Mouse (Mus musculus) lung, postnatal 25 days (tissue): ENCODE measurements around the gene Iqgap1.

Source experiments
- DNase-seq: peaks from one replicate; pipeline ENCODE4 v3.0.0; 2022; ENCODE audit warnings: low spot score

Gene Iqgap1

DNA sequence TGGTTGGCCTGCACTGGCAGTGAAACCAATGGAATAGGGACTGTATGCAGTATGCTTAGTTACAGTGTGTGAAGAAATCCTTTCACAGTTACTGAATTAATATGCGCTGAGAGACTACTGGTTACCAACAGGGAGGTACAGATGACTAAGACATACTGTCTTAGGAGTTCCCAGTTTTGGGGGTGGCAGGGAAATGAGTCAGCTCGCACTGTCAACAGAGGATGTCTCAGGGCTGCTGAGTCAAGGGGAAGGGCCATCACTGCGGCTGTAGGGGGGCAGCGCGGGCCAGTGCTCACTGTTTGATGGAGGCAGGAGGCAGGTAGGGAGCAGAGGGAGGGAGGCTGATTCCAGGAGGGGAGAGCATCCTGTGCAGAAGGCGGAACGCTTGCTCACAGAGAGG is 110.5 kb downstream of the Iqgap1 start:
- no peak for DNase-seq

DNA sequence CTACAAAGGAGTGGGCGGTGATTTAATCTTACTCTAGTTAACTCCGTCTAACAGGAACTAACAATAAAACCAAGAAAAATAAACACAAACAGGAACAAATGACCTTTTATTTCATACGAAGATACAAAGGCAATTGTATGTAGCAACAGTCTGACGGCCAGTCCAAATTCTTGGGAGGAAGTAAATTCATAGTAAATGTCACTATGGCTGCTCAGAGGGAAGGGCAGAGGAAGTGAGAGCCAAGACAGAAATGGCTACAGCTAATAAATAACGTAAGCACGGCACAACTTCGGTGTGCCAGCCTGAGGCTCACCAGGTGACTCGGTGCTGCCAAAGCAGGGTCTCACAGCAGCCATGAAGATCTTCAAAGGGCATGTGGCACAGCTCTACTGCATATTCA is 114.3 kb downstream of the Iqgap1 start:
- no peak for DNase-seq

DNA sequence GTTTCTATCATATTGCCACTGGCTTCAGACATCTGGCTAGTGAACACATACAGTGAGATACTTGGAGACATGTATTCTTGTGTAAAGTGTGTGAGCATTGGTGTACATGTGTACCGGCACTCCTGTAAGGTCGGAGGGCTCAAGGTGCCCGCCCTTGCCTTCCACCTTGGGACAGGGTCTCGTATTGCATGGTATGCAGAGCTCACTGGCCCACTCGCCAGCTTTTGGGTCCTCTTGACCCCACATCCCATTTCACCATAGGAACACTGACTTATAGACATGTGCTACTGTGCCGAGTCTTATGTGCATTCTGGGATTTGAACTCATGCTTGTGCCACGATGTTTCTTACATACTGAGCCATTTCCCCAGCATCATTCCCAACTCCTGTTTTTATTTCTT is 115.4 kb downstream of the Iqgap1 start:
- no peak for DNase-seq

DNA sequence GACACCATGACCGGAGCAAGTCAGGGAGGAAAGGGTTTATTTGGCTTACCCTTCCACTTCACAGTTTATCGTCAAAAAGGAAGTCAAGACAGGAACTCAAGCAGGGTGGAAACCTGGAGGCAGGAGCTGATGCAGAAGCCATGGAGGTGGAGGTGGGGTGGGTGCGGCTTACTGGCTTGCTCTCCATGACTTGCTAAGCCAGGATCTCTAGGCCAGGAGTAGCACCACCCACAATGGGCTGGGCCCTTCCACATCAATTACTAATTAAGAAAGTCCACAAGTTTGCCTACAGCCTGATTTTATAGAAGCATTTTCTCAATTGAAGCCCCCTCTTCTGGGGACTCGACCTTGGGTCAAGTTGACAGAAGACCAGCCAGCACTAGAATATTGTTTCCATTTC is 121.7 kb downstream of the Iqgap1 start:
- DNase-seq: no peak

GRCm38 (mm10) chr7:80702510-80702909 is 123.3 kb downstream of the Iqgap1 start:
- DNase-seq: no peak

DNA sequence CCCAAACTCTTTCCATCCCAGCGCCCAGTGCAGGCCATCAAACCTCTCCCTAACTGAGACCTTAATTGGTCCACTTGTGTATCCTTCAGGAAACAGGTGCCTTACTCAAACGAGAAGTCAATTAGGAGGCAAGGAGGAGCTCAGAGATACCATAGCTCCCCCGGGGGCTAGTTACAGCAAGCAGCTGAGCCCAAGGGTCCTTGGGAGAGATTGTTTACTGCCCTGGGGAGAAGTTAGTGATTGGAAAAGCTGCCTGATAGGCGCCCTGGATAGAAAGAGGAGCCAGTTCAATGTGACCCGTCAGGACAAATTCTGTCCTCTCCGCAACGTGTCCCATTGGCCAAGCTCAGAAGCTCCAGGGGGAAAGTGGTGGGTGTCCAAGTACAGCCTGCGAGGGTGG is 126.1 kb downstream of the Iqgap1 start:
- DNase-seq: no peak

DNA sequence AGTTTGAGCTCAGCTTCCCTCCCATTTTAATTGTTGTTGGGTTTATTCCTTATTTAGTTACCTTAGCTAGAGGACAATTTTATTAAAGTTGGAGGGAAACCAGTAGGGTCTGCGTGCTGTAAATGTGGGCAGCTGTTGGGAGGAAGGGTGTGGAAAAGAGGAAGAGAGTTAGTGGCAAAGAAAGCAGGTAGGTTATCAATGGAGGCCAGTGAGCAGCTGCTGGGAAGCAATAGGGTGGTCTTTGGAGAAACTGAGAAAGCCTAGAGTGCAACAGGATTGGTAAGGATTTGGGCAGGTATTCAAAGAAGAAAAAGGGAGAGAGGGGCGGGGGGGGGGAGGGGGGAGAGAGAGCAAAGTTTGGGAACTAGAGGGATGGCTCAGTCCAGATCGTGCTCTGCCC is 126.8 kb downstream of the Iqgap1 start:
- no peak for DNase-seq

DNA sequence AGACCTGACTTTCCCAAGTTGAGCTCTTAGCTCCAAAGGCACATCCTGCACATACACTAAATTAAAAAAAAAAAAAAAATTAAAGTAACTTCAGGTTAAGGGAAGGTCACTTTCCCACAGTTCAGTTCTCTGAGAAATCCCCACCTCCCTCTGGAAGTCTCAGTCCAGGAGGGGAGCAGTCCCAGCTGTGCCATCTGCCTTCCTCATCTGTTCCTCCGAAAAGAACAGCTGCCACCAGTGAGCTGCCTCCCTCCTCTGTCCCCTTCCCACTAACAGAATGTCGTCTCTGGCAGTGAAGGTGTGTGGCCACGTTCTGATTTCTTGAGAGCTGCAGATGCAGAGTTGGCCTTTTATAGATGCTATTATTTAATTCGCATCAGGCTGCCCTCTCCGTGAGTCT is 127.9 kb downstream of the Iqgap1 start:
- DNase-seq: no peak

DNA sequence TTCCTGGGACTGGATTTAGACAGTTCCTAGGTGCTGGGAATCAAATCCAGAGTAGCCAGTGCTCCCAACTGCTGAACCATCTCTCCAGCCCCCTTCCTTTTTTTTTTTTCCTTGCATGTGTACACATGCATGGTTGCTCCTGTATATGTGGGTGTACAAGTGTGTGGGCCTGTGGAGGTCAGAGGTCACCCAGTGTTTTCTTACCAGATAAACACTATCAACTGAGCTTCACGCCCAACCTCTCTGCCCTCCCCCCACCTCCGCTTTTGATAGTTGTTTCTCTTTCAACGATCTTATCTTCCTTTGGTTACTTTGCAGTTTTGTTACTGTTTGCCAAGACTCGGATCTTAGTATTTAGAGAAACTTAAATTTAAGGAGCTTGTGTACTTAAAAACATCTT is 128.9 kb downstream of the Iqgap1 start:
- DNase-seq: no peak

DNA sequence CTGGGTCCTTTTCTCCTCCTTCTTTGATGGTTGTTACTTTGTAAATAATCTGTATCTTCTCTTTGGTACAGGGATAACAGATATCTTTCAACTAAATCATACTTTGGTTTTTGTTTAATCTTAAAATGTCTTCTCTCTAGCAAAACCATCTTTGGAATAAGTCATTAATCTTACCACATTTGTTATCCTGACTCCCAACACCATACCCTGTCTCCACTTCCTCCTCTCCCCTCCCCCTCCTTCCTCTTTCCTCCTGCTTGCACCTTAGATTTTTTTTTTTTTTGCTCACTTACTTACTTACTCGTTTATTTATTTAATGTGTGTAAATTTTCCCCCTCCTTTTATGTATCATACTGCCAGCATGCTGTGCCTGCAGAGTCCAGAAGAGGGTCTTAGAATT is 129.4 kb downstream of the Iqgap1 start:
- DNase-seq: no peak

DNA sequence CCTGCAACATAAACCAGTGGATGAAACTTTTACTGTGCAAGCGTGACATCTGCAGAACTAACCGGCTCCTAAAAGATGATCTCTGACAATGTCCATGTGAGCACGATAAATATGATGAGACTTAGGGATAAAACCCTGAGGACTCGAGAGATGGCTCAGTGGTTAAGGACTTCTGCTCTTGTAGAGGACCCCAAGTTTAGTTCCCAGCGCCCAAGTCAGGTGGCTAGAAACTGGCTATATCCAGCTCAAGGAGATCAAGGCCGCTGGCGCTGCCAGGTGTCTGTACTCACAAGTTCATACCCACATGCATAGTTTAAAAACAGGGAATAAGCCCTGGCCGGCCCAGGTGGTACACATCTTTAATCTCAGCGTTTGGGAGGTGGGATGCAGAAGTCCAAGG is 133.3 kb downstream of the Iqgap1 start:
- DNase-seq: no peak

DNA sequence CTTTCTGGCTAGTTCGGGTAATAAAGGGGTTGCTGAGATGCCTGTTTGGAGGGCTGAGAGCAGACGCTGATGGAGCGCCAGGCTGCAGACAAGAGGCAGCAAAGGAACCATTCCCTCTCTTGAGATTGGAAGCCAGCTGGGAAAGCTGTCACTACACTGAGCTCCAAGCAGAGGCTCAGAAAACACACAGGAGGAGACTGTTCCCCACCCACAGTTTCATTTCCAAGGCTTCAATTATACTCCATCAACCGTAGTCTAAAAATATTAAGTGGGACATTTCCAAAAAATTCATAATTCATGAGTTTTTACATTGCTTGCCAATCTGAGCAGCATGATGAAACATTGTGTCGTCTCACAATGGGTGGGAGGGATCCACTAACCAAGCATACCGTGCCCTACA is 134.6 kb downstream of the Iqgap1 start:
- no peak for DNase-seq

GRCm38 (mm10) chr7:80689221-80689591 is 136.6 kb downstream of the Iqgap1 start:
- DNase-seq: no peak

DNA sequence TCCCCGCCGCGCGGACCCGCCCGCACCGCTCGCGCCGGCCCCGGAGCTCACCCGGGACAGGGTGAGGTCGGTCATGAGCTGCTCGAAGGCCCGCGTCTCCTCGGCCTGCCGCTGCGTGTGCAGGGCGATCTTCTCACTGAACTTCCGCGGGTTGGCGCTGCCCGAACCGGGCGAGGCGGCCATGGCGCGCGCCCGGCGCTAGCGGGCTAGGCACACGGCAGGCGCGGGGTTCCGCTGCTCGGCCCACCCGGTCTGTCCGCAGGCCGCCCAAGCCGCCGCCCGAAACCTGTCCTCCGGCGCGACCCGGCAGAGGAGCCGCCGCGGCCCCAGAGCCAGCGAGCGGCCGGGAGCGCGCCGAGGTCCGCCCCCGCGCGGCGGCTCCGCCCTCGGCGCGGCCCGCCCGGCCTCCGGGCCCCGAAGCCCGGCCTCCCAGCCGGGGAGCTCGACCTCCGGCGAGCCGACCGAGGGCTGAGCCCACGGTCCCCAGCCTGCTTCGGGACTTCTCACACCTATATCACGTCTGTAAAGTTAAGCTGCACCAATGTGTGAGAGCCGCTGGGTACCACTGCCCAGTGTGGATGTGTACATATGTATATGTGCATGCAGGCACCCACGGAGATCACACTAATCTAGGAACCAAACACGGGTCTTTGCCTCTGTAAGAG is 137.1 kb downstream of the Iqgap1 start, which contains the start of gene Crtc3:
Crtc3 (minus strand) TSS at position 322 of the 665 bp plus-strand sequence.
- DNase-seq: peak; percentile 61

- DNase-seq: peak; percentile 35
These were observed 137.8 kb downstream of the Iqgap1 start for GRCm38 (mm10) chr7:80687721-80688555.

- no peak for DNase-seq
These were observed 140.1 kb downstream of the Iqgap1 start for GRCm38 (mm10) chr7:80685639-80686038.

DNA sequence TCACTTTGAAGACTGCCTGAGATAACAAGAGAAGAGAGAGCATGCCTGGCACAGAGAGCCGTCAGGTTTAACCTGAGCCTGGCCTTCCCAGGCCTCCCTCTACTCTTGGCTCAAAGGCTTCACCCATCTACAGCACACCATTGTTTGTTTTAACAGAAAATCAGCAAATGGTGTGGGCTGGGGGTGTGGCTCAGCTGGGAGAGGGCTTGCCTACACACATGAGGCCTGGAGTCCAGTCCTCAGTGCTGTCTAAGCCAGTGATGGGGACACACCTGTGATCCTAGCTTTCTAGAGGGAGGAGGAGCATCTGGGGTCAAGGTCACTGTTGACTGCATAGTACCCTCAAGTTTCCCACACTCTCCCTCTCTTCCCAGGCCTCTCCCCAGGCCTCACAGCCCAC is 143.1 kb downstream of the Iqgap1 start:
- DNase-seq: no peak

- no peak for DNase-seq
These were observed 145.4 kb downstream of the Iqgap1 start for GRCm38 (mm10) chr7:80680218-80680847.

- no peak for DNase-seq
These were observed 153.5 kb downstream of the Iqgap1 start for GRCm38 (mm10) chr7:80672323-80672722.

DNA sequence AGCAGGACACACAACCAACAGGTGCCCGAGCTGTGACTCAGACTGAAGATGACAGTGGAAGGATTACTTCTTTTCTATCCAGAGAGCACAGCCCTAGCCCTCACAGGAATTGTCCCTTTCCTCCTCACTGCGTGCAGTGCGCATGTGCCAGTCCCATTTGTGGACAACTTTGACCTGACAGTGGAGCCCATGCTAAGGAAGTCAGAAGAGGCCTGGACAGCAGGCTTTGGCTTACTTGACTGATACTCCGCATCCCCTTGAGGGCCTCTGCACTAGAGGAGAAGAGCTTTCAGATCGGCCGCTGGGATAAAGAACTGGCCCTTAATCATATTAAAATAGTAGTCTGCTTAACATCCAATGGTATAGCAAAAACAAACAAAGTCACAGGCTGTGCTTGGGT is 154.9 kb downstream of the Iqgap1 start:
- DNase-seq: no peak

DNA sequence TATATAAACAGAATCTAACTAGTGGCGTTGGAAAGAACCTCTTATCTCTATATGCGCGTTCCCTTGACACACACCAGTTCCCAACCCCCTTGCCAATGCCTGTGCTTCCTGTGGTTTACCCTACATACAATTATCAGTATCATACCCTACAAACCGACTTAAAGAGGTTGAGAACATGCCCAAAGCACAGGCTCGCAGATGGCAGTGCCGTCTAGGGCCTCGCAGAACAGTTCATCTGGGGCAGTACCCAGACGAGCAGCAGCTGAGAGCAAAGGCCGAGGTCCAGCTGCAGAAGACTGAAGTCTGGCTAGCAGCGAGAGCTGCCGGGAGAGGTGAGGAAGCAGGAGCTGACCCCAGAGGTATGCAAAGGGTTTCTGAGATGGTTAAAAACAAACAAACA is 158.6 kb downstream of the Iqgap1 start:
- no peak for DNase-seq

DNA sequence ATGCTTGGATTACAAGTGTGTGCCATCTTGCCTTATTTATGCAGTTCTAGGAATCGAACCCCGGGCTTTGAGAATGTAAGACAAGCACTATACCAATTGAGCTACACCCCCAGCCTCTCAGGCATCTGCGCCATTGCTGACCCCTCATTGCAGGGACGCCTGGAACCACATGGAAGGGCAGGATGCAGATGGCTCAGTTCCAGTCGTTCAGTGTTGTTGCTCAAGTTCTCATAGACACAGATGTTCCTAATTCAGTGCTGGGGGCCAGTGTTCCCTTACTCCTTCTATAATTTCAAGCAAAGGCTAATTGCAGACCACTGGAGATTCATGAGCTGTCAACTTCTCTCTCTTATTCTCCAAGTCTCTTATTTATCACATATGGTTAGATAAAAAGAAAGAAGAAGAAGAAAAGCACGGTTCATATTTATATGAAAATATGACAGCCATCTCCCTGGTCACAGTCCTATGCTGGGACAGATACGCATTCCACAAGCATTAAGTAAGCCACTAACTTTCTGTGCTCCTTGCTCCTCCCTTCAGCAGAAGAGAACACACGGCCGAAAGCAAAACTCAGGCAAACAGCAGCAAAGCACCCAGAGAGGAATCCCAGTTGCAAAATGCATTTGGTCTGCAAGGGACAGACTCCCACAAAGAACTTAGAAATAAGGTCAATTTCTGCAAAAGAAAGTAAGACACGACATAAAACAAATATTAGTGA is 159.4 kb downstream of the Iqgap1 start:
- peak; percentile 56 for DNase-seq
